Mouse (Mus musculus): Measurements from ENCODE around the gene Gdpd5.

- TF ChIP-seq CTCF (IDR thresholded peaks at IDR 0.05; ENCODE audit: extremely low read depth, insufficient read depth, low read length) (no peak), POLR2A (IDR thresholded peaks at IDR 0.05; ENCODE audit: extremely low read depth, insufficient read depth, low read length) (no peak)
Observed at GRCm38 (mm10) chr7:99405386-99406155, 24.4 kb downstream of the Gdpd5 start.

Data from cortical plate, adult 2 months (tissue).